Mouse (Mus musculus) cerebellum, adult 18-20 months (tissue): ENCODE measurements around the gene Gm10842.

Experiments used
- DNase-seq, 2 experiments: peaks; one replicate each; pipeline ENCODE4 v3.0.0; 2021

Gene Gm10842

DNA sequence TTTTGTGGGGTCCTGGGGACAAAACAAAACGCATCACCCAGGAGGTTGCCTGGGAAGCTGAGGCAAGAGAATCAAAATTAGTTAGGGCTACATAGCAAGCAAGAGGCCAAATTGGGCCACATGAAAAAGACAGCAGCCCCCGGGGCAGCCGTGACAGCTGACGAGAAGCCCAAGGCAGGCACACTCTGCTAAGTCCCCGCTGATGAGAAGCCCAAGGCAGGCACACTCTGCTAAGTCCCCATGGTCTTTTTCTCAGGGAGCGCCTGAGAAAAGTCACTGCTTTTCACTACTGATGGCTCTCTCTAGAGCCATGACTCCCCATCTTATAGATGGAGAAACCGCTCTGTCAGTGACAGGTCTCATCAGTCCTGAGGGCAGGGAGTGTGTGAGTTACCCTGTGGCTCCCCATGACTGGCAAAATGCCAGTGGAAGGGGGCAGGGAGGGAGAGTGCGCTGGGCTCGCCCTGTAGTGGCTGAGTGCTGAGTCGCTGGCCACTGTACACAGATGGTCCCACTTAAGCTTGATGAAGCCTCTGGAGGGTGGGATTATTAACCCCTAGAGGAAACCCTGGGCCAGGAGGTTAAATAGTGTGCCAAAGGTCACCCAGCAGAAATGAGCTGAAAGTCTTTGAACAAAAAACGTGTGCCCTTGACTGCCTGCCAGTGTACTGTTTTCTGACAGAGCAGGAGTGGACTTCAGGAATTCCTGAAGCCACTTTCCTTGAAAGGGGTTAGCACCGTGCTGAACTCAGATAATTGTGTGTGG is 6.6 kb downstream of the Gm10842 start:
- no peak for DNase-seq

- no peak for DNase-seq
These were observed 9.2 kb downstream of the Gm10842 start for GRCm38 (mm10) chr11:105155915-105156314.

- DNase-seq = no peak
These were observed 10.1 kb downstream of the Gm10842 start for GRCm38 (mm10) chr11:105156748-105157267.

DNA sequence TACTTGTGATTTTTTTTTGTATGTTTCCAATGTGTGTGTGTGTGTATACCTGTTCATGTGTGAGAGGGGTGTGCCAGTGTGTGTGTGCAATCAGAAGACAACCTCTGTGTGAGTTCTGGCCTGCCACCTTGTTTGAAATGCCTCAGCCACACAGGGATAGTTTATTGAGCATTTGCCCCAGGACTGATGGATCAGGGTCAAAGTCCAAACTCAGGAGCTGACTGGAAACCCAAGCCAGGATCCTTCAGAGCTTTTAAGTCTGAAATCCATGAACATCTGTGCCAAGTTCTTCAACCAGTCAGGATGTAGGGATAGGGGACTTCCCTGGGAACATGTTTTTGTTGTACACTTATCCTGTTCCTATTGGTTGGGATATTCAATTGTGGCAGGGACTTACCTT is 11.4 kb downstream of the Gm10842 start:
- no peak for DNase-seq

DNA sequence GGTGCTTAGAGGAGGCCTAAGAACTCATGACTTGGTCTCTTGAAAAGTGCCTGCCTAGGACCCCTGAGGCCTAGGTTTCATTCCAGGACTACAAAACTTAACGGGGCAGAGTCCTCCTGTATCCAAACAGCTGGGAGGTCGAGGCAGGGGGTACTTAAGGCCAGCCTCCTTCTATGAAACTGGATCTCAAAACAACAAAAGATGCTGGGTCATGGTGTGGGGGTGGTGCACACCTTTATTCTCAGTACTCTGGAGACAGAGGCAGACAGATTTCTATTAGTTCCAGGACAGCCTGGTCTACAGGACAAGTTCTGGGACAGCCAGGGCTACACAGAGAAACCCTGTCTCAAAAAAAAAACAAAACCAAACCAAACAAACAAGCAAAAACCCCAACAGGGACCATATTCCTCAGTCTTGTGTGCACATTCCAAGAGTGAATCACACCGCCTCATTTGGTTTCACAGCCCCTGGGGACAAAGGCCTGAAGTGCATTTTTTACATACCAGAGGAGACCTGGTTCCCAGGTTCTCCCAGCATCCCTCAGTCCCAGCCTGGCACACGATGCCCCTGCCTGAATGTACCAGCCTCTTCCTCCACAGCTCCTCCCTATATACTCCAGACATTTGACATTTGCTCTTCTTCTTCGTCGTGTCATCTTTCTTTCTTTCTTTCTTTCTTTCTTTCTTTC is 13.1 kb downstream of the Gm10842 start:
- no peak for DNase-seq

DNA sequence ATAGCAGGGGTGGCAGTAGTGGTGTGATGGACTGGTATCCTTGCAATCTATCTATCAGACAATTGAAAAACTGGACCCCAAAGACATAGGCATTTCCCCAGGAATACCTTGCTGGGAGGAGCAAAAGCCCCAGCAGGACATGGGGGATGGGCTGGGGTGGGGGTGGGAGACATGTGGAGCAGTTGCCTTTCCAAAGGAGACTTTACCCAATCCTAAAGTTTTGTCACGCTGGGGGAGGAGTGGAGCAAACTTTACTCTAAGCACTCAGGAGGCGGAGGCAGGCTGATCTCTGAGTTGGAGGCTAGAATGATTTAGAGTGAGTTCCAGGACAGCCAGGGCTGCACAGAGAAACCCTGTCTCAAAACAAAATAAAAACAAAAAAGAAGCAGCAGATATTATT is 14.7 kb downstream of the Gm10842 start:
- no peak for DNase-seq

DNA sequence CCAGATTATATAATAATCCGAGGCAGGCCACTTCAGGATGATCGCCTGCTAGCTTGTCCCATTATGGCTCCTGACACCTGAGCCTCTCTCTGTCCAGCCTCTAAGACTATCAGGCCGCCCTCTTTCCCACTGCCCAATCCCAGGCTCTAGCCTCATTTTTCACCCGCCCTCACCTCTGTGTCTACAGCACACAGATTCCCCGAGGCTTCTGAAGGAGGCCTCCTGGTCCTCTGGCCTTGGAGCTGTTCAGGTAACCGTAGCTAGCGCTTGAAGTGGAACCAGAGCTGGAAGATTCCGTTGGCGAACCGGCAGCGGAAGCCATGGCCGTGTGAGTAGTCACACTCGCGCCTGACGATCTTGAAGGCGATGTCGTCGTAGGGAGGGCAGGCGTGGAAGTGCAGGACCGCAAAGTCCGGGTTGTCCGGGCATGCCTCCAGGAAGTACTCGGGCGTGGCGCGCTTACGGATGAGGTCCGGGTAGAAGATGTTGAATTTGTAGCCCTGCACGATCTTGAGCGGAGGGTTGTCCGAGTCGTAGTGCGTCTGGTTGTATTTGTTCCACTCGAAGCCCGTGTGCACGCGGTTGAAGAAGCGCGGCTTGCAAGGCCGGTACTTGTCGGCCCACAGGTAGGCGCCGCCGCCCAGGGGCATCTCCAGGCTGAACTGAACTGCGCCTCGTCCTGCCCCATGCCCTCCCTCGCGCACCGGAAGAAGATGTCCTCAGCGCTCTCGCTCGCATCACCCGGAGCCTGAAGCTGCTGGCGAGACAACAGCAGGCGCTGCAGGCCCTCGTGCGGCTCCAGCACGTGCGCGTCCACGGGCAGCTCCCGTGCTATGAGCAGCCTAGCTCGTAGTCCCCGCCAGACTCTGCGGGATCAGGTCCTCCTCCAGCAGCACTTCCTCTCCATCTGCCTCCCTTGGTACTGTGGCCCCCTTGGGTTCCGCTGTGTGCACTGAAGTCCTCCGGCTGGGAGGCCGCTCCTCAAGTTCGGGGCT is 18.1 kb downstream of the Gm10842 start:
- DNase-seq = no peak

GRCm38 (mm10) chr11:105166780-105167179 is 20.1 kb downstream of the Gm10842 start:
- no peak for DNase-seq

GRCm38 (mm10) chr11:105178516-105178915 is 31.8 kb downstream of the Gm10842 start, which contains the start of gene Tlk2:
TSS of gene Tlk2 (plus strand) at chr11:105178807.
- DNase-seq = no peak

GRCm38 (mm10) chr11:105179523-105179922 is 32.8 kb downstream of the Gm10842 start:
- no peak for DNase-seq

- peak; percentile 35 to 57 for DNase-seq
These were observed 33.9 kb downstream of the Gm10842 start for GRCm38 (mm10) chr11:105180471-105181091.

GRCm38 (mm10) chr11:105181126-105181637 is 34.5 kb downstream of the Gm10842 start:
- DNase-seq = peak; percentile 84 to 86

DNA sequence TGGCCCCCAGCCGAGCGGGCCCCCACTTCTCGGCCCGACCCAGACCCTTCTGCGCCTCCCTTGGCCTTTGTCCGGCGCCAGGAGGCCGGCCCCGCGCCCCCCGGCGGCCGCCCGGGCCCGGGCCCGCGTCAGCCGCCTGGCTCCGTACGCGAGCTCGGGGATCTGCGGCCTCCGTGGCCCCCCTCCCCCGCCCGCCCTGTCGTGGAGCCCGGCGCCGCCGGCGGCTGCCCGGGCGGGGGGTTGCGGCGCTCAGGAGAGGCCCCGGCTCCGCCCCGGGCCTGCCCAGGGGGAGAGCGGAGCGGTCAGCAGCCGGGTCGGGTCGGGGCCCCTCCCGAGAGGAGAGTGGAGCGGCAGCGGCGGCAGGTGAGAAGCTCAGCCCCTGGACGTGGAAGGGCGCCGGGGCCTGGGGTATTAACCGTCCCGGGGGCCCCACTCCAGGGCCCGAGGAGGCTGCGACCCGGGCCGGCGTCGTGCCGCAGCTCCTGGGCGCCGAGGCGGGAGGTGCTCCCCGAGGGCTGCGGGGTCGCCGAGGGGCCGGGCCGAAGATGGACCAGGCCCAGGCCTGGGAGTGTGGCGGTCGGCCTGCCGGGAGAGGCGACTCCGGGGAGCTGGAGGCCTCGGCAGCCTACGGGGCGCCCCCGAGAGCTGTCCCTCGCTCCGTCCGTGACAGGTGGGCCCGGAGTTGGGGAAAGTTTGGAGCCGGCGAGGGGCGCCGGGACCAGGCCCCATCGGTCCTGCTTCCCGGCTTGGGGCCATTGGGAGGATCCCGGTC is 35.2 kb downstream of the Gm10842 start:
- peak; percentile 27 to 66 for DNase-seq

GRCm38 (mm10) chr11:105182461-105182855 is 35.8 kb downstream of the Gm10842 start:
- DNase-seq = peak in 1 of 2 experiments; percentile 14

DNA sequence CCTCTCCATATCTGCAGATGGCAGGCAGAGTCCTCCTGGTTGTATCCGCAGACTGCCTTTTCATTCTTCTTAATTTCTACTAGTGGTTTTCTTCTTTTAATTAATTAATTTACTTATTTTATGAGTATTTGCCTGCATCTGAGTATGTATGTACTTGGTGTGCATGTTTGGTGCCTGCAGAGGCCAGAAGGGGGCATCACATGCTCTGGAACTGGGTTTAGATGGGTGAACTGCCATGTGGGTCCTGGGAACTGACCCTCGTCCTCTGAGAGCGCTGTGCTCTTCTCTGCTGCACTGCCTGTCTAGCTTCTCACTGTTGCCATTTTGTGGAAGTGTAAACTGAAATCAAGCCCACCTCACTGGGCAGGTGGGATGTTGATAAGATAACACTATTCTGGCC is 38.0 kb downstream of the Gm10842 start:
- no peak for DNase-seq

GRCm38 (mm10) chr11:105192186-105192585 is 45.5 kb downstream of the Gm10842 start:
- DNase-seq = no peak
